Mouse (Mus musculus) embryonic facial prominence, embryonic 11.5 days (tissue): ENCODE results near the gene Krt1. TPM values are rescaled to one million over a fixed set of nuclear protein-coding genes. Genes with fewer than 3 reads are reported as not detected.

ENCODE experiments used
- ATAC-seq: fragments of 200-750 bp; cut with Nextera tagmentation; replicated peaks from 2 replicates; pipeline ENCODE4 v1.8.0; 2017; ENCODE audit warnings: low read depth; ENCODE audit not compliant: insufficient number of reproducible peaks, low FRiP score, low TSS enrichment
- DNase-seq: peaks from one replicate; pipeline ENCODE4 v3.0.0-alpha.2; 2015; ENCODE audit warnings: low spot score
- H3K27ac ChIP-seq: fragments of 300-500 bp; sonication (generic); replicated peaks from 2 replicates; pipeline ENCODE4 v1.5.1; 2014; ENCODE audit warnings: mild to moderate bottlenecking, low read depth, low read length, control low read depth
- H3K27me3 ChIP-seq: fragments of 300-500 bp; sonication (generic); 2 replicates; pipeline ENCODE4 v1.6.1; 2014; ENCODE audit warnings: mild to moderate bottlenecking, low read length, moderate library complexity, mixed read lengths; ENCODE audit not compliant: control insufficient read depth, insufficient read depth
- H3K36me3 ChIP-seq: fragments of 300-500 bp; sonication (generic); replicated peaks from 2 replicates; pipeline ENCODE4 v1.6.1; 2014; ENCODE audit warnings: low read depth, mild to moderate bottlenecking, low read length, moderate library complexity, mixed read lengths; ENCODE audit not compliant: control insufficient read depth, insufficient read depth
- H3K4me1 ChIP-seq: fragments of 300-500 bp; sonication (generic); 2 replicates; pipeline ENCODE4 v1.6.1; 2014; ENCODE audit warnings: low read length, mixed read lengths; ENCODE audit not compliant: control insufficient read depth, insufficient read depth
- H3K4me2 ChIP-seq: fragments of 300-500 bp; sonication (generic); 2 replicates; pipeline ENCODE4 v1.6.1; 2014; ENCODE audit warnings: low read depth, mild to moderate bottlenecking, control low read depth, low read length, moderate library complexity
- H3K4me3 ChIP-seq: fragments of 300-500 bp; sonication (generic); 2 replicates; pipeline ENCODE4 v1.5.1; 2014; ENCODE audit warnings: low read depth, low read length, control low read depth
- H3K9ac ChIP-seq: fragments of 300-500 bp; sonication (generic); replicated peaks from 2 replicates; pipeline ENCODE4 v1.6.1; 2014; ENCODE audit warnings: mild to moderate bottlenecking, control low read depth, low read length
- H3K9me3 ChIP-seq: fragments of 300-500 bp; sonication (generic); replicated peaks from 2 replicates; pipeline ENCODE4 v1.6.1; 2016; ENCODE audit warnings: mild to moderate bottlenecking, low read length, inconsistent platforms, mixed read lengths; ENCODE audit not compliant: control insufficient read depth
- WGBS: fragments of 180-500 bp; shearing (Covaris S2); extraction: QIAGEN DNeasy Blood & Tissue Kit; methylation state at CpG from one replicate; pipeline ENCODE4 v1.1.7; 2014; 5-methylcytosine and 5-hydroxymethylcytosine counted together
- microRNA-seq: library from miRNA; unstranded; fragments of <30 nt; microRNA quantifications from one replicate; pipeline ENCODE4, GENCODE M21; 2016; ENCODE audit warnings: borderline number of aligned reads
- polyA plus RNA-seq: library from polyadenylated mRNA; unstranded; fragments of >200 nt; fragmentation: Nextera tagmentation; extraction: Ambion mirVana; gene quantifications from 2 replicates; pipeline ENCODE4 v1.2.1, GENCODE M21; 2014

Krt1 gene
- polyA plus RNA-seq, 1 experiment from 2014 or later = 1.3 TPM

DNA sequence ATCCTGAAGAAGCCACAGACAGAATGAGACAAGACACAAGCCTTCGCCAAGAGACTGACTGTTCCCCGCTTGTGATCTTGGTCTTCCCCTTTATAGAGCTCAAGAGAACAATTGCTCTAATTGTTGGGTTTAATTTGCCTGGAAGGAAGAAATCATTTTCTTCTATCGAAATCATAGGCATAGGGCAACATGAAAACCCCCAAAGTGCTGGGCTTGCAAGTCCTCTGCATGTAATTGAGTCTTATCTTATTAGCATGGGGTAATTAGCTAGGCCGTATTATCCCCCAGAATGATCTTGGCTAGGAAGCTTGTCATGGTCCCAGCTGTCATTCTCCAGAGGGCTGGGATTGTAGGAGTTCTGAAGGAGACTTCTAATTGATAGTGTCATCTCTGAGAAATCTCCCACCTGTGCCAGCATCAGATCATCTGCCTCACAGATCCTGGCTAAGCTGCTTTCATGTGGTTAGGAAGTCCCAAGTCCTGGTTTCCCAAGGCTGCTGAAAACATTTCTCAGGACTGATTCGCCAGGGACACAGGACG lies 48.2 kb downstream of the Krt1 start, which contains the start of gene Krt73:
TSS of gene Krt73 (minus strand) at position 51 of the 540 bp plus-strand sequence.
- no peak within 1 kb of the TSS for H3K4me2 ChIP-seq
- no peaks in the 10 kb centered on the region for H3K4me1 ChIP-seq
- DNase-seq (no peak), ATAC-seq (no peak)
- no peaks in the 10 kb centered on the region for H3K36me3 ChIP-seq
- H3K4me3 ChIP-seq = no peak within 1 kb of the TSS
- WGBS = 79% methylated on average over 6 of the region's 6 CpGs
- no peak within 1 kb of the TSS for H3K9ac ChIP-seq
- no peaks in the 10 kb centered on the region for H3K27me3 ChIP-seq
- H3K9me3 ChIP-seq = no peaks in the 10 kb centered on the region
- no peak within 1 kb of the TSS for H3K27ac ChIP-seq

Small RNAs within 50 kb of the gene (microRNA-seq; reads per million reads assigned to microRNA genes)
- gene Gm44356 = not detected

Other genes starting within 250 kb of the Krt1 start
- gene Gm5414, start 222.6 kb downstream of the Krt1 start, polyA plus RNA-seq = not detected in 2 replicates
- gene Gm5478, start 203.4 kb downstream of the Krt1 start, polyA plus RNA-seq = not detected in 2 replicates
- gene Krt6b, start 170.5 kb downstream of the Krt1 start, polyA plus RNA-seq = not detected in 2 replicates
- 0.18 and 0.31 TPM in 2 replicates for gene Krt6a, start 156.5 kb downstream of the Krt1 start, polyA plus RNA-seq
- 6.6 and 7.3 TPM in 2 replicates for gene Krt5, start 137.9 kb downstream of the Krt1 start, polyA plus RNA-seq
- gene Krt71, start 107.7 kb downstream of the Krt1 start, polyA plus RNA-seq = not detected in 2 replicates
- not detected in 2 replicates for gene Krt72, start 64.3 kb downstream of the Krt1 start, polyA plus RNA-seq
- gene Krt73, start 48.4 kb downstream of the Krt1 start, polyA plus RNA-seq = not detected in 2 replicates
- gene Krt2, start 32.6 kb downstream of the Krt1 start, polyA plus RNA-seq = not detected in 2 replicates
- not detected in 2 replicates for gene Krt77, start 18.9 kb upstream of the Krt1 start, polyA plus RNA-seq
- not detected in 2 replicates for gene Krt76, start 42.1 kb upstream of the Krt1 start, polyA plus RNA-seq
- gene Krt4, start 73.9 kb upstream of the Krt1 start, polyA plus RNA-seq = not detected in 2 replicates
- 0.35 TPM in 1 of 2 replicates, not detected in the other for gene Krt79, start 89.5 kb upstream of the Krt1 start, polyA plus RNA-seq
- 0.10 TPM in 1 of 2 replicates, not detected in the other for gene Krt78, start 103.5 kb upstream of the Krt1 start, polyA plus RNA-seq
- gene Krt8, start 153.7 kb upstream of the Krt1 start, polyA plus RNA-seq = 47.9 and 53.4 TPM in 2 replicates
- 57.9 and 75.1 TPM in 2 replicates for gene Krt18, start 177.4 kb upstream of the Krt1 start, polyA plus RNA-seq
- gene Eif4b, start 223.0 kb upstream of the Krt1 start, polyA plus RNA-seq = 121 and 130 TPM in 2 replicates
- 14.0 and 14.4 TPM in 2 replicates for gene Tns2, start 249.6 kb upstream of the Krt1 start, polyA plus RNA-seq